Mouse (Mus musculus) large intestine, adult 2 months (tissue): ENCODE measurements around the gene Lrp3. TPM values are rescaled to one million over a fixed set of nuclear protein-coding genes. Genes with fewer than 3 reads are reported as not detected.

Experiments used
- polyA plus RNA-seq: library from polyadenylated mRNA; depleted of rRNA; stranded (reverse); fragments of >200 nt; gene quantifications from 2 replicates; pipeline ENCODE4 v1.2.3, GENCODE M21; 2012; rRNA removed

The Lrp3 gene
- polyA plus RNA-seq, 1 experiment, result 3.1 TPM

Other genes with a start within 250 kb of the Lrp3 start
- gene Cebpg, start 158.9 kb downstream of the Lrp3 start, polyA plus RNA-seq, result 9.2 and 14.2 TPM in 2 replicates
- 30.9 and 36.3 TPM in 2 replicates for gene Cebpa, start 96.2 kb downstream of the Lrp3 start, polyA plus RNA-seq
- 2.5 and 3.6 TPM in 2 replicates for gene Slc7a10, start 29.1 kb downstream of the Lrp3 start, polyA plus RNA-seq
- gene Gpatch1, start 102.9 kb upstream of the Lrp3 start, polyA plus RNA-seq, result 3.3 and 5.1 TPM in 2 replicates
- 27.1 and 41.6 TPM in 2 replicates for gene Rhpn2, start 118.7 kb upstream of the Lrp3 start, polyA plus RNA-seq
- 6.5 and 7.9 TPM in 2 replicates for gene Faap24, start 181.3 kb upstream of the Lrp3 start, polyA plus RNA-seq
- 14.6 and 18.0 TPM in 2 replicates for gene Cep89, start 181.5 kb upstream of the Lrp3 start, polyA plus RNA-seq
- 384 and 478 TPM in 2 replicates for gene Slc7a9, start 233.3 kb upstream of the Lrp3 start, polyA plus RNA-seq